Mouse (Mus musculus) lung, postnatal 0 days (tissue): ENCODE data around the gene Map7d2.
A peak's percentile ranks its signal among the peaks of the same experiment; 100 is the strongest.

Experiments
- CTCF ChIP-seq: IDR thresholded peaks from 2 replicates; pipeline ENCODE4 v1.5.1; 2016; ENCODE audit warnings: antibody characterized with exemption, mild to moderate bottlenecking
- EP300 ChIP-seq: IDR thresholded peaks from 2 replicates; pipeline ENCODE4 v1.6.1; 2016; ENCODE audit warnings: antibody characterized with exemption, mild to moderate bottlenecking, control low read depth

GRCm38 (mm10) chrX:159409253-159409652, 5.1 kb upstream of the Map7d2 start:
- TF ChIP-seq EP300 (no peak), CTCF (peak; percentile 61)
